ENCODE assay signal across 9 mouse cellular contexts in the genomic region with DNA sequence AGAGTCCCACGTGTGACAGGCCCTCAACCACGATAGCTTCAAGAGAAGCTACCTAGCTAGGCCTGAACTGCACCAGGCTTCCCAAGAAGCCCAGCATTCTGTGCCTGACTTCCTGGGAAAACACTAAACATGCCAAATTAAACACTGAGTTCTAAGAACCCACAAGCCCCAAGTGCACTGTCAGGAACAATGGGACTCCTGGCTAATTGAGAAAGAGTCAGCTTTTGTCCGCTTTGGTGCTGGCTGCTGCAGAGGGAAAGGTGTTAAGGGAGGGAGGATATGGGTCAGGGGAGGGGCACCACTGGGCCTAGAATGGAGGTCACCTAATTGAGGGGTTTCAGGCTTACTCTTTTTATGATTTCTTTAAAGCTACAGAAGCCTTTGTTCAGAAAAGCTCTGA. TPM values are rescaled to one million over a fixed set of nuclear protein-coding genes. Genes with fewer than 3 reads are reported as not detected.
DNase-seq lines count a peak whose midpoint lies in the region; ATAC-seq and TF ChIP-seq lines count a peak whose summit lies in the region.
"Had no signal": no experiment of that assay in that cellular context is flagged by ENCODE, and none has a peak within 500 bp of the region (broad histone marks: within the 10 kb centered on the region; RNA-seq: fewer than 3 reads in every experiment).

No protein-coding gene starts in this region.

- no peaks in the 10 kb centered on the region for H3K27me3 ChIP-seq in kidney, adult 2 months (replicated peaks; ENCODE audit: control insufficient read depth, insufficient read depth, low read length)
- no peaks in the 10 kb centered on the region for H3K27me3 ChIP-seq in thymus, adult 2 months (ENCODE audit: control insufficient read depth, insufficient read depth, low read length)
- H3K27me3 ChIP-seq in hindbrain, postnatal 0 days (ENCODE audit: insufficient read depth, low read length), result no peaks in the 10 kb centered on the region

- no peak overlapping the region for H3K4me3 ChIP-seq in kidney, adult 2 months (ENCODE audit: insufficient read depth, low read depth, low read length)
- no peak overlapping the region for H3K4me3 ChIP-seq in thymus, adult 2 months (ENCODE audit: control insufficient read depth, insufficient read depth, low read length)
- no peak overlapping the region for H3K4me3 ChIP-seq in hindbrain, postnatal 0 days (ENCODE audit: low read length)

- 0 out of 2 replicates have a peak, but pooled peaks have one; percentile 19 for ATAC-seq in hindbrain, postnatal 0 days

- H3K36me3 ChIP-seq in kidney, adult 2 months (ENCODE audit: control insufficient read depth, insufficient read depth, low read length), result no peaks in the 10 kb centered on the region
- H3K36me3 ChIP-seq in thymus, adult 2 months (ENCODE audit: control insufficient read depth, insufficient read depth, low read length), result no peaks in the 10 kb centered on the region
- no peaks in the 10 kb centered on the region for H3K36me3 ChIP-seq in hindbrain, postnatal 0 days (ENCODE audit: insufficient read depth, low read length)

- peak; percentile 47 for DNase-seq in kidney, adult 2 months
- no peak for DNase-seq in kidney, adult 18-20 months
- no peak for DNase-seq in thymus, adult 2 months
- DNase-seq in thymus, postnatal 0 days (ENCODE audit: low spot score), result no peak
- DNase-seq in hindbrain, postnatal 0 days (ENCODE audit: low spot score), result no peak
- no peak for DNase-seq in cerebellum, postnatal 25 days
- no peak for DNase-seq in frontal cortex, postnatal 14 days (ENCODE audit: low spot score in 2 of 2)
- DNase-seq in urinary bladder, postnatal 36 days (ENCODE audit: low spot score in 2 of 2), result no peak
- DNase-seq: gastrocnemius, postnatal 14 days had no signal

- WGBS in kidney, adult 2 months, result 33% methylated on average over 3 of the region's 3 CpGs
- 45% methylated on average over 3 of the region's 3 CpGs for WGBS in thymus, adult 2 months
- WGBS in hindbrain, postnatal 0 days, result 44% methylated on average over 3 of the region's 3 CpGs

- TF ChIP-seq POLR2A in kidney, adult 2 months (IDR thresholded peaks at IDR 0.05; ENCODE audit: low read depth, low read length), result no peak
- TF ChIP-seq POLR2A in thymus, adult 2 months (IDR thresholded peaks at IDR 0.05; ENCODE audit: control insufficient read depth, extremely low read depth, insufficient read depth, low read length, poor library complexity), result no peak

- peaks cover 29% of the 10 kb centered on the region for H3K4me1 ChIP-seq in kidney, adult 2 months (ENCODE audit: control insufficient read depth, insufficient read depth, low read length)
- H3K4me1 ChIP-seq in thymus, adult 2 months (replicated peaks; ENCODE audit: control insufficient read depth, insufficient read depth, low read length), result peaks cover 54% of the 10 kb centered on the region
- H3K4me1 ChIP-seq in hindbrain, postnatal 0 days (ENCODE audit: insufficient read depth, low read length), result peaks cover 16% of the 10 kb centered on the region; the same call in 1 of the 2 replicates

- no peak overlapping the region for H3K9ac ChIP-seq in hindbrain, postnatal 0 days (replicated peaks; ENCODE audit: low read length)

- no peak for TF ChIP-seq CTCF in kidney, adult 2 months (conservative IDR thresholded peaks at IDR 0.05; ENCODE audit: insufficient read depth, insufficient read length, low read depth, low read length)
- TF ChIP-seq CTCF in thymus, adult 2 months (IDR thresholded peaks at IDR 0.05; ENCODE audit: borderline replicate concordance, control insufficient read depth, extremely low read depth, insufficient read depth, low read length, poor library complexity), result no peak
- TF ChIP-seq CTCF in hindbrain, postnatal 0 days (IDR thresholded peaks at IDR 0.05; ENCODE audit: low read depth), result no peak

- no peak overlapping the region for H3K27ac ChIP-seq in kidney, adult 2 months (ENCODE audit: insufficient read depth, low read depth, low read length)
- peak overlapping the region; percentile 96; the same call in 1 of the 2 replicates for H3K27ac ChIP-seq in thymus, adult 2 months (ENCODE audit: control insufficient read depth, insufficient read depth, low read length)
- no peak overlapping the region; the same call in 1 of the 2 replicates for H3K27ac ChIP-seq in hindbrain, postnatal 0 days

- no peak overlapping the region for H3K4me2 ChIP-seq in hindbrain, postnatal 0 days (ENCODE audit: low read depth, low read length)

- H3K9me3 ChIP-seq in hindbrain, postnatal 0 days (ENCODE audit: low read length), result no peaks in the 10 kb centered on the region

RNA-seq across cellular contexts. Expression of gene Tspan14, which starts 17.6 kb away (rescaled TPM):
- 119 and 121 TPM in 2 replicates for polyA plus RNA-seq in kidney, adult 2 months (2012; rRNA removed)
- 86.4 and 87.4 TPM in 2 replicates for polyA plus RNA-seq in thymus, adult 2 months (2012; rRNA removed)
- polyA plus RNA-seq in thymus, postnatal 0 days (2015; fragmentation: Nextera tagmentation; extraction: Ambion mirVana), result 58.5 and 65.0 TPM in 2 replicates
- 38.2 and 39.2 TPM in 2 replicates for total RNA-seq in hindbrain, postnatal 0 days (2014; rRNA removed)
- 30.4 and 35.2 TPM in 2 replicates for polyA plus RNA-seq in hindbrain, postnatal 0 days (2015; fragmentation: Nextera tagmentation; extraction: Ambion mirVana)

RNA-seq across cellular contexts. Expression of gene Sh2d4b, which starts 56.0 kb away (rescaled TPM):
- 0.83 and 0.94 TPM in 2 replicates for polyA plus RNA-seq in kidney, adult 2 months (2012; rRNA removed)
- polyA plus RNA-seq in thymus, adult 2 months (2012; rRNA removed), result 5.4 and 7.0 TPM in 2 replicates
- 21.4 and 22.4 TPM in 2 replicates for polyA plus RNA-seq in thymus, postnatal 0 days (2015; fragmentation: Nextera tagmentation; extraction: Ambion mirVana)
- 1.8 and 2.6 TPM in 2 replicates for total RNA-seq in hindbrain, postnatal 0 days (2014; rRNA removed)
- polyA plus RNA-seq in hindbrain, postnatal 0 days (2015; fragmentation: Nextera tagmentation; extraction: Ambion mirVana), result 0.54 and 0.63 TPM in 2 replicates
